Mouse (Mus musculus): ENCODE measurements around the gene Mad2l2. TPM values are rescaled to one million over a fixed set of nuclear protein-coding genes. Genes with fewer than 3 reads are reported as not detected.

Mad2l2 gene
- total RNA-seq, 2 experiments from 2014 or later, result 15.0 to 16.5 TPM

DNA sequence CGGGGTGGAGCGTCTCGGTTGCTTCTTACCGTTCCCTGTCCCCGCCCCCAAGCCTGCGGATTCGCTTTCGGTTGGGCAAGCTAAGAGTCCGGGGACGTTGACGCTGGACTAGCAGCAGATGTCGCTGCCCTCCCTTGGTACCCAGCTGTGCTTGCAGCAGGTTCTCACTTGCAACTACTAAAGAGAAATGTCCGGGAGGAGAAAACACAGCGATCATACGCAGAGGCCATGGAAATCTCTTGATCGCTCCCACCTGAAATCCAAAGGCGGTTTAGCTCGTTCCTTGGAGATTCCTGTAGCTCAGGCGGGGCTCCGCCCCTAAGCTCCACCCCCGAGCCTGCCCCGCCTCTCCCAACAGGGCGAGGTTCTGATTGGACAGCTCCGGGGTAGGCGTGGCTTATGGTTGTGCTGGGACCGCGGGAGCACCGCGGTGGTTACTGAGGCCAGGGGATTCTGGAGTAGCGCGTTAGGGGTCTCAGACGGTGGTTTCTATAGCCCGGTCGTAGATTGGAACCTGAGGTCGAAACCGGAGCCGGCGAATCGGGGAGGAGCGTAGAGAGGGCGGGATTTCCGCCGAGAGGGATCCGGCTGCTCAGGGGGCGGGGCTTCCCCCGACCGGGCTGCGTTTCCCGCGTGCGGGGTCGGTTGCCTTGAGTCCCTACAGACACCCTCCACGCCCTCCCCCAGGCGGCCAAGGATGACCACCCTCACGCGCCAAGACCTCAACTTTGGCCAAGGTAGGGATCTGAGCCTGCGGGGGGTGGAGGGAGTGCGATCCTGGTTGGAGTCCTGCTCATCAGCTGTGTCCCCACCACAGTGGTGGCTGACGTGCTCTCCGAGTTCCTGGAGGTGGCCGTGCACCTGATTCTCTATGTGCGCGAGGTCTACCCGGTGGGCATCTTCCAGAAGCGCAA lies 10.2 kb downstream of the Mad2l2 start:
- DNase-seq (ENCODE audit: extremely low spot score in 1 of 2, low spot score in 1 of 2), result peak; percentile 79 to 95

DNA sequence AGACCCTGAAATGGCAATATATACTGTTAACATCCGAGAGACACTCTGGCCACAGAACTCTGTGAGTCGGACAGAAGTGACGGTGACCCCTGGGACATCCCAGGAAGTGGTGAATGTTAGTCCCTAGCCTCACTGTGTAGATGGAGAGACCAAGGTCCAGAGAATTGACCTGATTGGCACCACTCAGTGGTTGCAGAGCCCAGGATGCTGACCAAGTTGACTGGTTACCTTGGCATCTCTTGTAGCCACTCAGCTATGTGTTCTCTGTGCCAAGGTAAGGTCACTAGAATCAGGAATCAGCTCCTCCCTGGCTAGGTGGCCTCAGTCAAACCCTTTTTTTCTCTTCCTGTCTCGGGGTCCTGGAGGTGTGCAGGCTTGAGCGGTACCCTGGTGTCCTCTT lies 13.5 kb downstream of the Mad2l2 start:
- DNase-seq (ENCODE audit: extremely low spot score in 1 of 2, low spot score in 1 of 2), result no peak

DNA sequence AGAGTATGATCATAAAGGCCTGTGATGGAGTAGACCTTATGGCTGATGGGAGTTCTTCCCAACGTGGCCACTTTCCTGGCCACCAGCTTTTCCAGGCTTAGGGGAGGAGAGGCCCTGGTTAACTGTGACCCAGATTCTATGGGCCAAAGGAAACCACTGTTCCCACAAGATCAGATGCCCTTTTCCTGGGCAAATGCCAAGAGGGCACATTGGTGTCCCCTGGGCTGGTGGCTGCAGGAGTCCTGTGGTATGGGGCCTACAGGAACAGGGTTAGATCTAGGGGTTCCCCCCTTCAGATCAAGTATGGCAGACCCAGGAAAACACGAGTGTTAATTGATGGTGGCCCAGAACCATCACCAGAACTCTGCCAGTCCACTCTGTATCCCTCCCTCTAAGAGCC lies 17.5 kb downstream of the Mad2l2 start:
- DNase-seq (ENCODE audit: extremely low spot score in 1 of 2, low spot score in 1 of 2), result no peak

DNA sequence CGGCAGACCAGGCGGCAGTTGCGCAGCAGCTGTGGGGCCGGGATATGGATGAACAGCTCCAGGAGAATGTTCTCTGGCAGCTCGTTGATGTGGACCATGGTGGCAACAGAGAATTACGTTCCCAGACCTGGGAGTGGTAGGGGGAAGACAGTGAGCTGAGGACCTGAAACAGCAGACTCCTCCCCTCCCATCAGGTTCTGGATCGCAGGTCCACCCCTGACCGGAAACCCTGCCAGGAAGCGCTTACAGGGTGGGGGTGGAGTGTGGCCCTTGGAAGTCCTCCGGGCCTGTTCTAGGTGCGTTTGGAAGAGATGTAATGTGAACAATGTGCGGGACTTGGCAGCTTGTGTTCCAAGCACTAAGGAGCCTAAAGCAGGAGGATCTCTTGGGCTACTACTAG lies 19.4 kb downstream of the Mad2l2 start:
- no peak for DNase-seq (ENCODE audit: extremely low spot score in 1 of 2, low spot score in 1 of 2)

GRCm38 (mm10) chr4:148150242-148150641 lies 20.1 kb downstream of the Mad2l2 start:
- no peak for DNase-seq (ENCODE audit: extremely low spot score in 1 of 2, low spot score in 1 of 2)

DNA sequence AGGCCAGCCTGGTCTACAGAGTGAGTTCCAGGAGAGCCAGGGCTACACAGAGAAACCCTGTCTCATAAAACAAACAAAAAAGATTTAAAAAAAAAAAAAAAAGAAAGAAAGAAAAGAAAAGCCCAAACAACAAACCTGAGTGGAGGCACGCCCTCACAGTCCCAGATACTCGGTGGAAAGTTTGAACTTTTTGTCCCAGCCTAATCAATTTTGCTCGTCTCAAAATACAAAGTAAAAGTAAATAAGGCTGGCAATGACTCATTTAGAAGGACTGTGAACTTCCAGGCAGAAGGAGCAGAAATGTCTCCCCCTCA lies 20.7 kb downstream of the Mad2l2 start:
- no peak for DNase-seq (ENCODE audit: extremely low spot score in 1 of 2, low spot score in 1 of 2)

GRCm38 (mm10) chr4:148151267-148152168 lies 21.3 kb downstream of the Mad2l2 start, which contains the start of gene Fbxo6:
TSS of gene Fbxo6 (minus strand) at chr4:148152140.
- DNase-seq (ENCODE audit: extremely low spot score in 1 of 2, low spot score in 1 of 2), result peak; percentile 72 to 75

GRCm38 (mm10) chr4:148152547-148152946 lies 22.4 kb downstream of the Mad2l2 start:
- no peak for DNase-seq (ENCODE audit: extremely low spot score in 1 of 2, low spot score in 1 of 2)

GRCm38 (mm10) chr4:148154006-148154405 lies 23.8 kb downstream of the Mad2l2 start:
- no peak for DNase-seq (ENCODE audit: extremely low spot score in 1 of 2, low spot score in 1 of 2)

DNA sequence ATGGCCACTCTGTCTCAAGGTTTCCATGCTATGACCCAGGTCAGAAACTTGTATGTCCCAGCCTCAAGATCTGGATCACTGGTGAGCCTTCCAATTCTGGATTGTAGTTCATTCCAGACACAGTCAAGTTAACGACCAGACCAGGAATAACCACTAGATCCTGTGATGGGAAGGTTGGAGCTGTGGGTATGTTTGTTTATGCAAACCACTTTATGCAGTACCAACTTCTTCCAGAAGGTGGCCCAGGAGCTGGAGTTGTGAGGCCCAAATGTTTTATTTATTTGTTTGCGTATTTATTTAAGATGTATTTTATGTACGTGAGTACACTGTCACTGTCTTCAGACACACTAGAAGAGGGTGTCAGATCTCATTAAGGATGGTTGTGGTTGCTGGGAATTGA lies 24.8 kb downstream of the Mad2l2 start:
- peak in 1 of 2 experiments; percentile 74 for DNase-seq (ENCODE audit: extremely low spot score in 1 of 2, low spot score in 1 of 2)

- DNase-seq (ENCODE audit: extremely low spot score in 1 of 2, low spot score in 1 of 2), result peak; percentile 29 to 37
Observed at GRCm38 (mm10) chr4:148158436-148159348, 28.5 kb downstream of the Mad2l2 start.

- peak; percentile 91 to 93 for DNase-seq (ENCODE audit: extremely low spot score in 1 of 2, low spot score in 1 of 2)
Observed at GRCm38 (mm10) chr4:148159544-148160435, 29.6 kb downstream of the Mad2l2 start.

DNA sequence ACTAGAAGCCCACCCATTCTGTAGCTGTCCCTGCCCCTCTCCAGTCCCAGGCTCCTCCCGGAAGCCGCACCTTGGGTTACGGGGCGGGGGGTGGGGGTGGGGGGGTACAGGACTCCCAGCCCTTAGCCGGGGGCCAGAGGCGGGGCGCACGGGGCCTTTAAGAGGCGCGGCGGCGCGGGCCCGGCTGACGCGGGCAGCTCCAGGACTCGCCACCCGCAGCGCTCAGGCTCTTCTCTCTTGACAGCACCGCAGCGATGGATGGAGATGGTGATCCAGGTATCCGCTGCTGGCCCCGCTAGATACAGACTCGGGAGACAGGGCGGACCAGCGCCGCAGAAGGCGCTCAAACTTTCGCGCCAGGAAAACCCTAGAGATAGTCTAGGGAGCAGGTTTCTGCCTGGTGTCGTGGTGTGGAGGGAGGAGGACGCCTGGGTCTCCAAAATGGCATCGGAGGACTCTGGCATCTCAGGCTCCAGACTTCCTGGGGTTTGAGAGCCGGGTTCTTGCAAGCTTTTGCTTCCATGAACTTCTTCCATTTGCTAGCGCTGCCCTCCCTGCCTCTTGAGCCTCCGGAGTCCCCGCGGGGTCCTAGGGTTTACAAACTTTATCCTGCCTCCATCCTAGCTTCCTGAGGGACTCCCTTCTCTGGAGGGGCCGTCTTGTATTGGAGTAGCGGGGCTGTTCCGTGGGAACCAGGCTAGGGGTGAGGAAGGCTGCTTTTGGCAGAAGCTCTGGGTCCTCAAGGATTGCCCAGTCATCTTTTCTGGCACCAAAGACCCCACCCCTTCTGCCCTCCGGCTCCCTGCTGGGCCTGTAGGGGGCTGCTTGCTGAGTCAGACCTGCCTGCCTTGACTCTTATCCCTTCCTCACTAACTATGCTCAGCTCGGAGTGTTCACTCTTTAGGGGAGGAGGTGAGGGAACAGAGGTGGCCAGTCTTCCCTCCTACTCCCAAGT lies 30.5 kb downstream of the Mad2l2 start, which contains the start of the genes Fbxo44 and Fbxo2:
Gene Fbxo44 (minus strand): TSS at position 47 of the 955 bp plus-strand sequence.
Gene Fbxo2 (plus strand): TSS at position 186 of the 955 bp plus-strand sequence.
- peak; percentile 38 to 52 for DNase-seq (ENCODE audit: extremely low spot score in 1 of 2, low spot score in 1 of 2)

DNA sequence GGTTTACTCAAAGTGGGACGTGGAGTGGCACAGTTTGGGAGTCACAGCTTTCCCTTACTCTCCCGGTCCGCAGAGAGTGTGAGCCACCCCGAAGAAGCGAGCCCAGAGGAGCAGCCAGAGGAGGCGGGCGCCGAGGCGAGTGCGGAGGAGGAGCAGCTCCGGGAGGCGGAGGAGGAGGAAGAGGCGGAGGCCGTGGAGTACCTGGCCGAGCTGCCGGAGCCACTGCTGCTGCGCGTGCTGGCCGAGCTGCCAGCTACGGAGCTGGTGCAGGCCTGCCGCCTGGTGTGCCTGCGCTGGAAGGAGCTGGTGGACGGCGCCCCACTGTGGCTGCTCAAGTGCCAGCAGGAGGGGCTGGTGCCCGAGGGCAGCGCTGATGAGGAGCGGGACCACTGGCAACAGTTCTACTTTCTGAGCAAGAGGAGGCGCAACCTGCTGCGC lies 33.8 kb downstream of the Mad2l2 start:
- peak; percentile 62 to 66 for DNase-seq (ENCODE audit: extremely low spot score in 1 of 2, low spot score in 1 of 2)

- DNase-seq (ENCODE audit: extremely low spot score in 1 of 2, low spot score in 1 of 2), result no peak
Observed at GRCm38 (mm10) chr4:148164461-148164860, 34.3 kb downstream of the Mad2l2 start.

DNA sequence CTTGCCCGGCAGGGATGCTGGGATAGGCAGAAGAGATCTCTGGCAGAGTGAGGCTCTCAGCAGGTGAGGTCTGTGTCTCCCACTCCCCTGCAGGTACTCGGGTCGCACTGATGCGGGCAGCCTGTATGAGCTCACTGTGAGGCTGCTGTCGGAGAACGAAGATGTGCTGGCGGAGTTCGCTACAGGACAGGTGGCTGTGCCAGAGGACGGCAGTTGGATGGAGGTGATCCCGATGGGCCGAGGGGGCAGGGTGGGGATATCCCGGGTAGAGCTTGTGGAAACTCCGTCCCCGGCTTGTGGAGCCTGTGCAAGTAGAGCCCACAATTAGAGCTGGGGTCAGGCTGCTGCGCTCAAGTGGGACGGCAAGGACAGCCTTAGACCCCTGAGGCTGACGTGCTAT lies 35.4 kb downstream of the Mad2l2 start:
- no peak for DNase-seq (ENCODE audit: extremely low spot score in 1 of 2, low spot score in 1 of 2)

DNA sequence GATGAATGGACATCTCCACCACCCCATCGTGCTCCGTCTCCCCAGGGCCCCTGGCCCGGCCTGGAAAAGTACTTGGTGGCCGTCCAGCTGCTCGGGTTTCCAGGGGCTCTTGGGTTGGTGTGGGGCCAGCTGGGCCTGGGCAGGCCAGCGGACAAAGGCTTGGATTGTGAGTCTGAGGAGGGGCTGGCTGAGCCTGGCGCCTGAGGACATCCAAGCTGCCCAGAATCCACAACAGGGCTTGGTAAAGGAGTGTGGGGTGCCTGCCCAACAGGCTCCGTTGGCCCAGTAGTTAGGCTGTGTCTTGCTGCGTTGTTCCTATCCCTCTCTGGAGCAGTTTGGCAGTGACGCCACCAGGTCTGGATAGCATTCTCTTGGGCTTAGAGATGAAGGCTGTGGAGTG lies 36.2 kb downstream of the Mad2l2 start:
- peak in 1 of 2 experiments; percentile 59 for DNase-seq (ENCODE audit: extremely low spot score in 1 of 2, low spot score in 1 of 2)

DNA sequence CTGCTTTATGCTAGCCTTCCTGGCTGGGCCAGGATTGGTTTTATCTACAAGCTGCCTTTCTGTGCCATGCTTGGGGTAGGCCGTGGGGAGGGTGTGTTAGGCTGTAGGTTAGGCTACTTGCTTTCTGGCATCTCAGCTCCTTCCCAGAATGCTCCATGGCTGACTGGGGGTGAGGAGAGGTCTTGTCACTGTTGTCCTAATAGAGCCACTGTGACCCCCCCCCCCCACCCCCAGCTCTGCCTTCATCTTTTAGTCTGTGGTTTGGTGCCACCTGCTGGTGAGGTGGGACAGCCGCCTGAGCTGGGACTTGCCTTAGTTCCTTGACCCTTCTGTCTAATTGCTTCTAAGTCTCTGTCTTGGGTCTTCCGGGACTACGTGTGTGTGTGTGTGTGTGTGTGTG lies 36.8 kb downstream of the Mad2l2 start:
- peak in 1 of 2 experiments; percentile 88 for DNase-seq (ENCODE audit: extremely low spot score in 1 of 2, low spot score in 1 of 2)

Data from layer of hippocampus, postnatal 25 days (tissue).